Mouse (Mus musculus) lung, postnatal 0 days (tissue): ENCODE results near the gene Emilin1. TPM values are rescaled to one million over a fixed set of nuclear protein-coding genes. Genes with fewer than 3 reads are reported as not detected.

Experiments used
- ATAC-seq: fragments of 200-750 bp; cut with Nextera tagmentation; 2 replicates; pipeline ENCODE4 v1.8.0; 2017; ENCODE audit warnings: moderate library complexity
- DNase-seq: peaks from one replicate; pipeline ENCODE4 v3.0.0-alpha.2; 2016; ENCODE audit warnings: low spot score
- H3K27ac ChIP-seq: fragments of 300-500 bp; sonication (generic); 2 replicates; pipeline ENCODE4 v1.5.1; 2014; ENCODE audit warnings: antibody characterized with exemption, mild to moderate bottlenecking, low read length, mixed read lengths
- H3K27me3 ChIP-seq: fragments of 300-500 bp; sonication (generic); replicated peaks from 2 replicates; pipeline ENCODE4 v1.6.1; 2014; ENCODE audit warnings: low read length, mixed read lengths; ENCODE audit not compliant: insufficient read depth
- H3K36me3 ChIP-seq: fragments of 300-500 bp; sonication (generic); 2 replicates; pipeline ENCODE4 v1.6.1; 2014; ENCODE audit warnings: low read length, mixed read lengths; ENCODE audit not compliant: insufficient read depth
- H3K4me1 ChIP-seq: fragments of 300-500 bp; sonication (generic); 2 replicates; pipeline ENCODE4 v1.6.1; 2014; ENCODE audit warnings: antibody characterized with exemption, low read depth, low read length, mixed read lengths; ENCODE audit not compliant: insufficient read depth
- H3K4me2 ChIP-seq: fragments of 300-500 bp; sonication (generic); replicated peaks from 2 replicates; pipeline ENCODE4 v1.6.1; 2014; ENCODE audit warnings: low read depth, mild to moderate bottlenecking, low read length, moderate library complexity, mixed read lengths
- H3K4me3 ChIP-seq: fragments of 300-500 bp; sonication (generic); 2 replicates; pipeline ENCODE4 v1.5.1; 2014; ENCODE audit warnings: low read depth, low read length
- H3K9ac ChIP-seq: fragments of 300-500 bp; sonication (generic); replicated peaks from 2 replicates; pipeline ENCODE4 v1.6.1; 2014; ENCODE audit warnings: low read depth, mild to moderate bottlenecking
- H3K9me3 ChIP-seq: fragments of 300-500 bp; sonication (generic); 2 replicates; pipeline ENCODE4 v1.6.1; 2016; ENCODE audit warnings: low read length, mixed read lengths
- CTCF ChIP-seq: IDR thresholded peaks from 2 replicates; pipeline ENCODE4 v1.5.1; 2016; ENCODE audit warnings: antibody characterized with exemption, mild to moderate bottlenecking
- EP300 ChIP-seq: IDR thresholded peaks from 2 replicates; pipeline ENCODE4 v1.6.1; 2016; ENCODE audit warnings: antibody characterized with exemption, mild to moderate bottlenecking, control low read depth
- WGBS: fragments of 180-500 bp; shearing (Covaris S2); extraction: QIAGEN DNeasy Blood & Tissue Kit; methylation state at CpG from one replicate; pipeline ENCODE4 v1.1.7; 2014; 5-methylcytosine and 5-hydroxymethylcytosine counted together
- polyA plus RNA-seq: library from polyadenylated mRNA; unstranded; fragments of >200 nt; fragmentation: Nextera tagmentation; extraction: Ambion mirVana; gene quantifications from 2 replicates; pipeline ENCODE4 v1.2.1, GENCODE M21; 2015

The Emilin1 gene
- polyA plus RNA-seq, 1 experiment from 2014 or later: 121 TPM

GRCm38 (mm10) chr5:30927945-30928529 lies 14.8 kb downstream of the Emilin1 start:
- ATAC-seq: peak; percentile 53
- DNase-seq: peak; percentile 78
- Histone ChIP-seq H3K9me3 (no peaks in the 10 kb centered on the region), H3K27ac (no peak overlapping the region), H3K4me3 (no peak overlapping the region), H3K9ac (no peak overlapping the region), H3K27me3 (no peaks in the 10 kb centered on the region), H3K4me2 (no peak overlapping the region), H3K36me3 (no peaks in the 10 kb centered on the region), H3K4me1 (no peaks in the 10 kb centered on the region)
- TF ChIP-seq CTCF (no peak), EP300 (no peak)
- 38% methylated on average over 7 of the region's 7 CpGs for WGBS

DNA sequence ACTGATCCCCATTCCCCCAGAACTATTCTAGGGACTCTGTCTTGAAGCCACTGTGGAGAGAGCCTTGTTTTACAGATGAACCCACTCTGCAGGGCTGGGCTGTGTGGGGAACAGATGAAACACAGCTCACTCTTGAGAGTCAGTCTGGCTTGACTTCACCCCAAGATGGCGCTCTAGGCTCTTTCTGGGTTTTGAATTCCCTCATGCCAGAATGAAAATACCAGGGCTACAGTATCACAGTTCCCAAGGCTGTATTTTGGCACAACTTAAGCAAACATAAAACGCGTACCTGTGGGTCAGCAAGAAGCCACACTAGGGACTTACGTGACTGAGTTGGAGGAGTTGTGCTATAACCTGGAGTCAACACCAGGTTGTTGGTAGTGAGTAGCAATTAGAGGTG lies 16.9 kb downstream of the Emilin1 start:
- Histone ChIP-seq H3K27me3 (no peaks in the 10 kb centered on the region), H3K27ac (no peak overlapping the region)

GRCm38 (mm10) chr5:30930846-30931245 lies 17.6 kb downstream of the Emilin1 start:
- 65% methylated on average over 6 of the region's 6 CpGs for WGBS
- no peak for ATAC-seq

More for the DNA sequence above, 16.9 kb downstream of the Emilin1 start:
- 41% methylated on average over 4 of the region's 4 CpGs for WGBS
- H3K4me3 ChIP-seq: no peak overlapping the region
- no peaks in the 10 kb centered on the region for H3K4me1 ChIP-seq
- H3K9me3 ChIP-seq: no peaks in the 10 kb centered on the region
- H3K36me3 ChIP-seq: no peaks in the 10 kb centered on the region
- H3K9ac ChIP-seq: no peak overlapping the region
- peak; percentile 61 for ATAC-seq
- H3K4me2 ChIP-seq: no peak overlapping the region
- no peak for TF ChIP-seq EP300
- peak; percentile 83 for TF ChIP-seq CTCF
- peak; percentile 87 for DNase-seq

GRCm38 (mm10) chr5:30931378-30931777 lies 18.2 kb downstream of the Emilin1 start:
- Histone ChIP-seq H3K27ac (no peak overlapping the region), H3K9ac (no peak overlapping the region), H3K27me3 (no peaks in the 10 kb centered on the region), H3K9me3 (no peaks in the 10 kb centered on the region), H3K36me3 (no peaks in the 10 kb centered on the region), H3K4me1 (no peaks in the 10 kb centered on the region), H3K4me3 (no peak overlapping the region), H3K4me2 (no peak overlapping the region)
- no peak for TF ChIP-seq EP300
- TF ChIP-seq CTCF: no peak
- ATAC-seq (no peak), DNase-seq (no peak)
- 72% methylated on average over 4 of the region's 4 CpGs for WGBS

More at GRCm38 (mm10) chr5:30930846-30931245, 17.6 kb downstream of the Emilin1 start:
- no peaks in the 10 kb centered on the region for H3K36me3 ChIP-seq
- H3K27me3 ChIP-seq: no peaks in the 10 kb centered on the region
- H3K4me2 ChIP-seq: no peak overlapping the region
- no peaks in the 10 kb centered on the region for H3K4me1 ChIP-seq
- H3K9ac ChIP-seq: no peak overlapping the region
- no peak for DNase-seq
- H3K27ac ChIP-seq: no peak overlapping the region
- no peak overlapping the region for H3K4me3 ChIP-seq
- TF ChIP-seq CTCF (no peak), EP300 (no peak)
- H3K9me3 ChIP-seq: no peaks in the 10 kb centered on the region

- no peaks in the 10 kb centered on the region for H3K4me1 ChIP-seq
- H3K27me3 ChIP-seq: no peaks in the 10 kb centered on the region
- no peak overlapping the region for H3K9ac ChIP-seq
- DNase-seq: no peak
- WGBS: 56% methylated on average over 5 of the region's 5 CpGs
- H3K4me2 ChIP-seq: no peak overlapping the region
- H3K27ac ChIP-seq: no peak overlapping the region
- ATAC-seq: no peak
- no peak overlapping the region for H3K4me3 ChIP-seq
- H3K36me3 ChIP-seq: no peaks in the 10 kb centered on the region
- TF ChIP-seq CTCF (no peak), EP300 (no peak)
- no peaks in the 10 kb centered on the region for H3K9me3 ChIP-seq
These were observed 20.5 kb downstream of the Emilin1 start for GRCm38 (mm10) chr5:30933705-30934104.

DNA sequence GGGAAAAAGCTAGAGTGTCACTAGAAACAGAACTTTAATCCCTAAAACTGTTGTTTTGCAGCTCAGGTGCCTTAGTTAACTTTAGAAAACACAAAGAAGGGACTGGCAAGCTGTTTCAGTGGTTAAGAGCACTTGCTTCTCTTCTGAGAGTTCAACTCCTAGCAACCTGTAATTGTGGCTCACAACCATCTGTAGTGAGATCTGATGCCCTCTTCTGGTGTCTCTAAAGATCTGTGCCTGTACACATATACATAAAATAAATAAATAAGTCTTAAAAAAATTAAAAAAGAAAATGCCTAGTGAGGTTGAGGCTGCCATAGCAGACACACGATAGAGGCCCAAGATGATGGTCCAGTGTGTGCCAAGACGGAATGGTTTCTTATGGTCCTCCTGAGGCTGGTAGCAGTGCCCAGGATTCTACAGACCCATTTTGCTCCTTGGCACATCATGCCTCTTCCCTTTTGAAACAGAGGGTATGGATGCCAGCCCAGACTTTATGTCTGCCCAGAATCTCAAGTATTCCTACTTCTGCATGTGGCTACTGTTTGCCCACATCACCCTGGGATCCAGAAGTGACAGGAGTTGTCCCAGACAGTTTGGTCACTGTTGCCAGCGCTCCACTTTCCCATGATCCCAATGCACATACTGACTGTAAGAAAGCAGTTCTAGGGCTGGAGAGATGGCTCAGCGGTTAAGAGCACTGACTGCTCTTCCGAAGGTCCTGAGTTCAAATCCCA lies 21.7 kb downstream of the Emilin1 start:
- Histone ChIP-seq H3K9me3 (no peaks in the 10 kb centered on the region), H3K27me3 (no peaks in the 10 kb centered on the region), H3K4me1 (no peaks in the 10 kb centered on the region), H3K4me2 (no peak overlapping the region), H3K9ac (no peak overlapping the region), H3K36me3 (no peaks in the 10 kb centered on the region), H3K27ac (no peak overlapping the region), H3K4me3 (no peak overlapping the region)
- DNase-seq: no peak
- ATAC-seq: no peak
- WGBS: 90% methylated on average over 5 of the region's 5 CpGs
- peak; percentile 39 for TF ChIP-seq CTCF
- TF ChIP-seq EP300: no peak
